Mouse (Mus musculus): Measurements from ENCODE around the gene Flnb.

- TF ChIP-seq CTCF (IDR thresholded peaks at IDR 0.05) = no peak
- TF ChIP-seq EP300 (IDR thresholded peaks at IDR 0.05) = no peak
Observed at GRCm38 (mm10) chr14:7992158-7992557, 174.4 kb downstream of the Flnb start.

All from lung, postnatal 0 days (tissue).